Mouse (Mus musculus) Patski (cell line): ENCODE measurements around the gene 2200002D01Rik. TPM values are rescaled to one million over a fixed set of nuclear protein-coding genes. Genes with fewer than 3 reads are reported as not detected.

Source experiments
- ATAC-seq: fragments of 100-300 bp; one replicate; pipeline ENCODE4 v1.8.0; 2021
- CTCF ChIA-PET: fragments of 350-600 bp; sonication (Branson Sonifier 250); formaldehyde crosslinking; loops from one replicate; lab custom pipeline; 2022; ENCODE audit warnings: inconsistent platforms; lab: Charles Lee
- POLR2A ChIA-PET: fragments of 350-600 bp; sonication (Branson Sonifier 250); formaldehyde crosslinking; loops from one replicate; lab custom pipeline; 2022; ENCODE audit warnings: antibody characterized with exemption, inconsistent platforms; lab: Charles Lee
- DNase-seq: peaks from one replicate; pipeline ENCODE4 v3.0.0-alpha.2; 2011; ENCODE audit warnings: low read depth, low spot score
- H3K27me3 ChIP-seq: fragments of 371-371 bp; one replicate; pipeline ENCODE4 v1.5.1; 2021
- CTCF ChIP-seq: fragments of 100-300 bp; IDR thresholded peaks from one replicate; pipeline ENCODE4 v1.5.1; 2021
- in situ Hi-C: fragments of 300-500 bp; cut with MboI; formaldehyde crosslinking; loops from 3 replicates; pipeline ENCODE4 v1.11.1; 2018; ENCODE audit warnings: low pct_unique_long_range_greater_than_20kb, mixed read lengths
- polyA plus RNA-seq: library from polyadenylated mRNA; unstranded; gene quantifications from one replicate; pipeline ENCODE4 v1.2.3, GENCODE M21; 2021

Gene 2200002D01Rik
- 165 TPM for polyA plus RNA-seq

GRCm38 (mm10) chr7:29248261-29248841, at the start of gene 2200002D01Rik:
Gene 2200002D01Rik, minus strand, starts transcription at chr7:29248466.
- in situ Hi-C loops = loop anchor here (5.0 kb wide), 1 partner anchor 34 kb away; the partner anchor contains the start of gene Spint2
- no peak for TF ChIP-seq CTCF
- H3K27me3 ChIP-seq = no peaks in the 10 kb centered on the region
- ChIA-PET POLR2A (interaction anchor here (0.8 to 4.6 kb wide), 10 partner anchors 9 to 68 kb away, joined by 3 to 49 read pairs (median 6); partner anchors contain the start of gene Spint2), CTCF (interaction anchor here (0.7 to 3.9 kb wide), 13 partner anchors 9 to 53 kb away, joined by 3 to 29 read pairs (median 10); partner anchors contain the start of genes Spint2 and Yif1b)
- peak; percentile 60 for DNase-seq
- ATAC-seq = peak; percentile 71

GRCm38 (mm10) chr7:29296998-29297397, 48.7 kb upstream of the 2200002D01Rik start:
- POLR2A ChIA-PET = interaction anchor here (1.3 to 2.0 kb wide), 2 partner anchors 50 to 55 kb away, joined by 3 to 9 read pairs; no protein-coding TSS in a partner anchor
- no peak for TF ChIP-seq CTCF
- no peak for DNase-seq
- H3K27me3 ChIP-seq = no peaks in the 10 kb centered on the region
- CTCF ChIA-PET = interaction anchor here (0.8 to 2.3 kb wide), 6 partner anchors 10 to 226 kb away, joined by 3 to 14 read pairs (median 6); partner anchors contain the start of genes 2200002D01Rik and Psmd8
- in situ Hi-C loops = no loop called here
- no peak for ATAC-seq

DNA sequence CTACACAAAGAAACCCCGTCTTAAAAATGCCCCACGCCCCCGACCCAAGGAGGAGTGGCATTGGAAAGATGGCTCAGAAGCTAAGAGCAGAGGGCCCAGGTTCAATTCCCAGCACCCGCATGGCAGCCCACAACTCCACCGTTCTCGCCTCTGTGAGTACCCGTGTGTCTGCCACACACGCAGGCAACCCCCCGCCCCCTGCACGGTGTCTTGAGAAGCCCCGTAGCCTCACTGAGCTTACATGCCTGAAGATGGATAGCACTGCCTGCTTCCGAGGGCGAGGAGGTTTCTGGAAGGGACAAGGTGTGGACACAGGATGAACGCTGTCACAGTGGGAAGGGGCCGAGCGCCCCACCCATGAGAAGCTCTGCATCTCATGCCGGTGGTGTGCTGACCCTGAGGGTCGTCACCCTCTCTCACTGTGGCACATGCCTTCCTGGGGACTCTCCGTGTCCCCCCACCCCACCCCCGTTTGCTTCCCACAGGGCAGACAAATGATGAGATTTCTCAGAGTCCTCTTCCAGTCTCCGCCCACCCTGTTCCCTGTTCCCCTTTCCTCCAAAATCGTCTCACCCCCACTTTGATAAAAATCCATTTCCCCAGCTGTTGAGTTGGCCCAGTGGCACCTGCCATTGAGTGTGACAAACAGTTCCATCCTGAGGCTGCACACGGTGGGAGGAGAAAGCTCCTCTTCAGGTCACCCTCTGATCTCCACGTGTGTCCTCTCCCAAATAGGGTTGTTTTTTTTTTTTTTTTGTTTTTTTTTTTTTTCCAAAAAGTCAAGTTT, 47.8 kb upstream of the 2200002D01Rik start:
- CTCF ChIA-PET = interaction anchor here (0.7 to 2.3 kb wide), 5 partner anchors 11 to 115 kb away, joined by 3 to 14 read pairs (median 6); partner anchors contain the start of genes 2200002D01Rik and Psmd8
- TF ChIP-seq CTCF = no peak
- ATAC-seq (no peak), DNase-seq (no peak)
- POLR2A ChIA-PET = interaction anchor here (1.3 to 2.0 kb wide), 2 partner anchors 49 to 54 kb away, joined by 3 to 9 read pairs; no protein-coding TSS in a partner anchor
- H3K27me3 ChIP-seq = no peaks in the 10 kb centered on the region
- in situ Hi-C loops = no loop called here

DNA sequence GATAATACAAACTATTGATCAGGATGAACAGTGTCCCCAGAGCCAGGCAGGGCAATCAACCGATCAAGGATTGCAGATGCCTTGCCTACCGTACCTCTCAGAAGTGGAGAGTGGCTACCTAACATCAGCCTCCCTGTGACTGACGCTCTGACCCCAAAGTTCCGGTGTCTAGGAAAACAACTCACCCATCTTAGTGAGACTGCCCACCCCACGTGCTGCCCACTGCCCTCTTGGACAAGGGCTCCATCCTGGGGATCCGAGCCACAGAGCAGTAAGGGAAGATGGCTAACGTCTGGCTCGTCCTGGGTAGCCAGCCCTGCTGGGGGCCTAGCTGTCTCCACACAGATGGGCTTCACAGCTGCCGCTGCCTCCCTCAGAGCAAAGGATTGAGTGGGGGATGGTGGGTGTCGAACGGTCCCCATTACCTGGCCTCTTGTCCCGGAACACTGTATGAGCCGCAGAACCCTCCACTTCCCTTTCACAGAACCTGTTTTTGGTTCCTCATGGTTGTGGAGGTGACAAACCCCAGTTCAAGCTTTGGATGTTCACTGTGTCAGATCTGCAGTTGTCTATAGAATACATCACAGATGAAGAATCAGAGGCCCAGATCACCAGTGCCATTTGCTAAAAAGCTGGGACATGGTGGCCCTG, 46.0 kb upstream of the 2200002D01Rik start:
- no peaks in the 10 kb centered on the region for H3K27me3 ChIP-seq
- ChIA-PET POLR2A (interaction anchor here (0.5 kb wide), 1 partner anchor 184 kb away, joined by 3 read pairs; no protein-coding TSS in a partner anchor), CTCF (interaction anchor here (1.1 to 3.2 kb wide), 6 partner anchors 8 to 229 kb away, joined by 3 to 14 read pairs (median 4); partner anchors contain the start of gene 2200002D01Rik)
- ATAC-seq (no peak), DNase-seq (no peak)
- no peak for TF ChIP-seq CTCF
- in situ Hi-C loops = loop anchor here (5.0 kb wide), 2 partner anchors 167 to 242 kb away; partner anchors contain the start of gene Ryr1

DNA sequence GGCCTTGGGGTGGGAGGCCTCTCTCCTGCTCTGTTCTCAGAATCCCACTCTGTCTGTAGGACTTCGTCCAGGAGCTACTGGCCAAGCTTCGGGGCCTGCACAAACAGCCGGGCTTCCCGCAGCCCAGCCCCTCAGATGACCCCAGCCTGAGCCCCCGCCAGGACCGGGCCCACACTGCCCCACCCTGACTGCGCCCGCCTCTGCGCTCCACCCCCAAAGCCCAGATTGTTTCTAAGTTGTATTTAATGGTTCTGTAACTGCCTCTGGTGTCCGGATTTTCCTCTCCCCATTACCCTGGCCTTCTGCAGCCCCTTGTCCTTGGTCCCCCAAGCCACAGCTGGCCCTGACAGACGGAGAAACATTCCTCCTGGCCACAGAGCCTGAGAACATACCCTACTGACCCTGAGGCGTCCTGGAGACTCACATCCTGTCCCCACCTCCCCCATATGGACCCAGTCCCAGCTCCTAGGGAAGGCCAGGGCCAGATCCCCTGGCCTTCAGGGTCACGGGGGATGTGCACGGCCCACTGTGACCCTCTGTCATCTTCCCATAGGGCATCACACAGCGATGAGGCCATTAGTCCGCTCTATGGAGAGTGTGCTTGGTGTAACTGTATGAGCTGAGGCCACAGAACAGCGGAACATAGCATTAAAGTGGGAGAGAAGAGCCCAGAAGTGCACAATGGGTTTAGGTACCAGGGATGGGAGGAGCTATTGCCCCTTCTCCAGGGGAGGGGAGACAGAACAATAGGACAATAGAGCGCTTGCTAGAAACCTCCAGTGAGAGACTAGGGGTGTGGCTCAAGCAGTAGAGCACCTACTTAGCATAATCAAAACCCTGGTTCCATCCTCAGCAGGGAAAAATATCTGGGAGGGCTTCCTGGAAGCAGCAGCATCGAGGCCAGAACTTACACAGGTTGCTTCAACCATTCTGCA, 45.1 kb upstream of the 2200002D01Rik start:
- in situ Hi-C loops = loop anchor here (5.0 kb wide), 2 partner anchors 166 to 241 kb away; partner anchors contain the start of gene Ryr1
- H3K27me3 ChIP-seq = no peaks in the 10 kb centered on the region
- ATAC-seq (no peak), DNase-seq (no peak)
- ChIA-PET POLR2A (no interaction called here), CTCF (interaction anchor here (1.1 to 3.2 kb wide), 5 partner anchors 8 to 230 kb away, joined by 3 to 14 read pairs (median 4); partner anchors contain the start of gene 2200002D01Rik)
- TF ChIP-seq CTCF = no peak

DNA sequence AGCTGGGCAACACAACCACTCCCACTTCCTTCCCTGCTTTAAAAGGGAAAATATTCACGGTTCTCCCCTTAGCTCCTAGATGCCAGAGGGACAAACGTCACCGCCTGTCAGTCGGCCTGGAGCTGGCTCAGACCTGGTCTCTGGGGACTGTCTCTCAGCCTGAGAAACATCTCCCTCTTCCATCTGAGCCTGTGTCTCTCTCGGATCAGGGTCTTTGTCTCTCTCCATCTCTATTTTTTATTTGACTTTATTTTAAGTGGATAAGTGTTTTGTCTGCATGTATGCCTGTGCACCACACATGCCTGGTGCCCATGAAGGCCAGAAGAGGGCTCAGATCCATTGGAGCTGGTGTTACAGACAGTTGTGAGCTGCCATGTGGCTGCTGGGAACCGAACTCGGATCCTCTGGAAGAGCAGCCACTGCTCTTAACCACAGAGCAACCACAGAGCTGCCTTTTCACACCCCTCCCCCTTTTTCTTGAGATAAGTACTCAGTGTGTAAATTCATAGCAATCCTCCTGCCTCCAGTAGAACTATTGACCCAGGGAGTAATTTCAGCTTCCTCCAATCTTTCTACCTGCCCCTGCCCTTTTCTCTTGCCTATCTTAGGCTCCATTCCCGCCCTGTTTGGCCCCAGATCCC, 44.3 kb upstream of the 2200002D01Rik start:
- no peak for ATAC-seq
- no peak for TF ChIP-seq CTCF
- ChIA-PET CTCF (interaction anchor here (2.0 to 3.2 kb wide), 2 partner anchors 9 to 46 kb away, joined by 9 to 14 read pairs; partner anchors contain the start of gene 2200002D01Rik), POLR2A (interaction anchor here (1.3 kb wide), 1 partner anchor 10 kb away, joined by 4 read pairs; no protein-coding TSS in a partner anchor)
- in situ Hi-C loops = loop anchor here (5.0 kb wide), 2 partner anchors 165 to 240 kb away; partner anchors contain the start of gene Ryr1
- DNase-seq = no peak
- no peaks in the 10 kb centered on the region for H3K27me3 ChIP-seq

GRCm38 (mm10) chr7:29291616-29292457, 43.6 kb upstream of the 2200002D01Rik start:
- ChIA-PET POLR2A (interaction anchor here (1.3 kb wide), 1 partner anchor 9 kb away, joined by 4 read pairs; no protein-coding TSS in a partner anchor), CTCF (interaction anchor here (0.8 to 3.2 kb wide), 5 partner anchors 10 to 112 kb away, joined by 3 to 14 read pairs (median 4); partner anchors contain the start of genes 2200002D01Rik and Psmd8)
- DNase-seq = no peak
- H3K27me3 ChIP-seq = no peaks in the 10 kb centered on the region
- ATAC-seq = no peak
- in situ Hi-C loops = loop anchor here (5.0 kb wide), 2 partner anchors 165 to 240 kb away; partner anchors contain the start of gene Ryr1
- no peak for TF ChIP-seq CTCF
